Mouse (Mus musculus): ENCODE measurements around the gene Grin1. TPM values are rescaled to one million over a fixed set of nuclear protein-coding genes. Genes with fewer than 3 reads are reported as not detected.
A peak's percentile ranks its signal among the peaks of the same experiment; 100 is the strongest.

Grin1 gene
- polyA plus RNA-seq, 1 experiment from 2014 or later, result 0.25 TPM

- 87% methylated on average over 4 of the region's 4 CpGs for WGBS
Measured at GRCm38 (mm10) chr2:25244144-25244543, 74.8 kb downstream of the Grin1 start.

DNA sequence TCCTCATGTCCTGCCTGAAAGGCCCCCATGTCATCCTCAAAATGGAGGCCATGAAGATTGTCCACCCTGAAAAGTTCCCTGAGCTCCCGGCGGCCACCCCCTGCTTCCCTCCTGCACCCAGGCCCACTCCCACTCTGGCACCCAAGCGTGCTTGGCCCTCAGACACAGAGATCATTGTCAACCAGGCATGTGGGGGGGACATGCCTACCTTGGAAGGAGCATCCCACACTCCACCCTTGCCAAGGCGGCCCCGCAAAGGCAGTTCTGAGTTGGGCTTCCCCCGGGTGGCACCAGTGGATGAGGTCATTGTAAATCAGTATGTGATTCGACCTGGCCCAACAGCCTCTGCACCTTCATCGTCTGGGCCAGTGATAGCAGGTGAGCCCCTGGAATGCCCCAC, 75.6 kb downstream of the Grin1 start:
- H3K9ac ChIP-seq, result no peak overlapping the region
- peaks cover 7% of the 10 kb centered on the region; the same call in 1 of the 2 replicates for H3K36me3 ChIP-seq
- H3K4me3 ChIP-seq, result no peak overlapping the region
- H3K4me2 ChIP-seq, result no peak overlapping the region
- H3K27me3 ChIP-seq, result peaks cover 38% of the 10 kb centered on the region
- H3K9me3 ChIP-seq (replicated peaks), result no peaks in the 10 kb centered on the region
- peaks cover 26% of the 10 kb centered on the region for H3K4me1 ChIP-seq (replicated peaks)
- WGBS, result 69% methylated on average over 8 of the region's 8 CpGs
- ATAC-seq (replicated peaks; ENCODE audit: insufficient number of reproducible peaks, insufficient read depth, low FRiP score, low read depth), result no peak
- H3K27ac ChIP-seq, result no peak overlapping the region

More at GRCm38 (mm10) chr2:25244144-25244543, 74.8 kb downstream of the Grin1 start:
- Histone ChIP-seq H3K36me3 (peaks cover 11% of the 10 kb centered on the region; the same call in 1 of the 2 replicates), H3K4me3 (no peak overlapping the region), H3K27ac (no peak overlapping the region), H3K9me3 (replicated peaks) (no peaks in the 10 kb centered on the region), H3K4me2 (no peak overlapping the region), H3K4me1 (replicated peaks) (peaks cover 26% of the 10 kb centered on the region), H3K9ac (no peak overlapping the region), H3K27me3 (peaks cover 36% of the 10 kb centered on the region)
- no peak for ATAC-seq (replicated peaks; ENCODE audit: insufficient number of reproducible peaks, insufficient read depth, low FRiP score, low read depth)

GRCm38 (mm10) chr2:25242101-25242506, 76.9 kb downstream of the Grin1 start, which contains the start of the genes Rnf208 and Cysrt1:
Rnf208 (plus strand) TSS chr2:25242255.
Cysrt1 (minus strand) TSS chr2:25242452.
- under 1% methylated on average over 51 of the region's 59 CpGs for WGBS
- Histone ChIP-seq H3K4me3 (peak within 1 kb of the TSS; percentile 57), H3K4me1 (replicated peaks) (peaks cover 26% of the 10 kb centered on the region), H3K9ac (peak within 1 kb of the TSS; percentile 57), H3K4me2 (peak within 1 kb of the TSS; percentile 94), H3K27ac (no peak within 1 kb of the TSS), H3K9me3 (replicated peaks) (no peaks in the 10 kb centered on the region), H3K27me3 (peaks cover 42% of the 10 kb centered on the region), H3K36me3 (no peaks in the 10 kb centered on the region)
- no peak for ATAC-seq (replicated peaks; ENCODE audit: insufficient number of reproducible peaks, insufficient read depth, low FRiP score, low read depth)

- peak overlapping the region; percentile 57 for H3K4me3 ChIP-seq
Measured at GRCm38 (mm10) chr2:25241438-25241775, 77.6 kb downstream of the Grin1 start.

More at GRCm38 (mm10) chr2:25241438-25241775, 77.6 kb downstream of the Grin1 start:
- H3K36me3 ChIP-seq, result no peaks in the 10 kb centered on the region
- 20% methylated on average over 6 of the region's 6 CpGs for WGBS
- H3K4me2 ChIP-seq, result peak overlapping the region; percentile 94
- H3K27me3 ChIP-seq, result peaks cover 44% of the 10 kb centered on the region
- no peak for ATAC-seq (replicated peaks; ENCODE audit: insufficient number of reproducible peaks, insufficient read depth, low FRiP score, low read depth)
- H3K27ac ChIP-seq, result no peak overlapping the region
- no peak overlapping the region for H3K9ac ChIP-seq
- H3K4me1 ChIP-seq (replicated peaks), result peaks cover 26% of the 10 kb centered on the region
- no peaks in the 10 kb centered on the region for H3K9me3 ChIP-seq (replicated peaks)

Other genes with a start within 250 kb of the Grin1 start
- not detected in 2 replicates for gene Entpd8, start 238.9 kb downstream of the Grin1 start, polyA plus RNA-seq (2015; fragmentation: Nextera tagmentation; extraction: Ambion mirVana)
- 0.15 and 0.16 TPM in 2 replicates for gene Noxa1, start 224.0 kb downstream of the Grin1 start, polyA plus RNA-seq (2015; fragmentation: Nextera tagmentation; extraction: Ambion mirVana)
- gene Nrarp, start 138.4 kb downstream of the Grin1 start, polyA plus RNA-seq (2015; fragmentation: Nextera tagmentation; extraction: Ambion mirVana), result 17.3 and 19.0 TPM in 2 replicates
- gene Tor4a, start 122.3 kb downstream of the Grin1 start, polyA plus RNA-seq (2015; fragmentation: Nextera tagmentation; extraction: Ambion mirVana), result 5.8 and 10.3 TPM in 2 replicates
- gene Nelfb, start 107.7 kb downstream of the Grin1 start, polyA plus RNA-seq (2015; fragmentation: Nextera tagmentation; extraction: Ambion mirVana), result 62.7 and 79.5 TPM in 2 replicates
- not detected in 2 replicates for gene Stpg3, start 104.5 kb downstream of the Grin1 start, polyA plus RNA-seq (2015; fragmentation: Nextera tagmentation; extraction: Ambion mirVana)
- 0.57 and 0.65 TPM in 2 replicates for gene Fam166a, start 100.4 kb downstream of the Grin1 start, polyA plus RNA-seq (2015; fragmentation: Nextera tagmentation; extraction: Ambion mirVana)
- 358 and 463 TPM in 2 replicates for gene Tubb4b, start 94.5 kb downstream of the Grin1 start, polyA plus RNA-seq (2015; fragmentation: Nextera tagmentation; extraction: Ambion mirVana)
- not detected in 2 replicates for gene Slc34a3, start 84.8 kb downstream of the Grin1 start, polyA plus RNA-seq (2015; fragmentation: Nextera tagmentation; extraction: Ambion mirVana)
- not detected in 2 replicates for gene Rnf224, start 82.4 kb downstream of the Grin1 start, polyA plus RNA-seq (2015; fragmentation: Nextera tagmentation; extraction: Ambion mirVana)
- gene Rnf208, start 76.9 kb downstream of the Grin1 start, polyA plus RNA-seq (2015; fragmentation: Nextera tagmentation; extraction: Ambion mirVana), result 4.3 and 6.0 TPM in 2 replicates
- 0.30 TPM in 2 replicates for gene Cysrt1, start 76.7 kb downstream of the Grin1 start, polyA plus RNA-seq (2015; fragmentation: Nextera tagmentation; extraction: Ambion mirVana)
- 2.3 and 3.3 TPM in 2 replicates for gene AL732309.1, start 72.3 kb downstream of the Grin1 start, polyA plus RNA-seq (2015; fragmentation: Nextera tagmentation; extraction: Ambion mirVana)
- 17.6 and 18.2 TPM in 2 replicates for gene Tmem203, start 63.7 kb downstream of the Grin1 start, polyA plus RNA-seq (2015; fragmentation: Nextera tagmentation; extraction: Ambion mirVana)
- gene Tprn, start 56.6 kb downstream of the Grin1 start, polyA plus RNA-seq (2015; fragmentation: Nextera tagmentation; extraction: Ambion mirVana), result 3.6 and 5.2 TPM in 2 replicates
- gene Ssna1, start 46.7 kb downstream of the Grin1 start, polyA plus RNA-seq (2015; fragmentation: Nextera tagmentation; extraction: Ambion mirVana), result 137 and 152 TPM in 2 replicates
- gene Anapc2, start 46.7 kb downstream of the Grin1 start, polyA plus RNA-seq (2015; fragmentation: Nextera tagmentation; extraction: Ambion mirVana), result 67.5 and 92.0 TPM in 2 replicates
- gene Tmem210, start 31.0 kb downstream of the Grin1 start, polyA plus RNA-seq (2015; fragmentation: Nextera tagmentation; extraction: Ambion mirVana), result not detected in 2 replicates
- gene Lrrc26, start 29.3 kb downstream of the Grin1 start, polyA plus RNA-seq (2015; fragmentation: Nextera tagmentation; extraction: Ambion mirVana), result 0.28 and 0.89 TPM in 2 replicates
- 30.2 and 31.1 TPM in 2 replicates for gene Man1b1, start 13.2 kb upstream of the Grin1 start, polyA plus RNA-seq (2015; fragmentation: Nextera tagmentation; extraction: Ambion mirVana)
- gene Dpp7, start 37.2 kb upstream of the Grin1 start, polyA plus RNA-seq (2015; fragmentation: Nextera tagmentation; extraction: Ambion mirVana), result 9.5 and 12.5 TPM in 2 replicates
- gene Uap1l1, start 46.5 kb upstream of the Grin1 start, polyA plus RNA-seq (2015; fragmentation: Nextera tagmentation; extraction: Ambion mirVana), result 13.9 and 16.0 TPM in 2 replicates
- gene Sapcd2, start 53.1 kb upstream of the Grin1 start, polyA plus RNA-seq (2015; fragmentation: Nextera tagmentation; extraction: Ambion mirVana), result 15.4 and 25.5 TPM in 2 replicates
- 1.8 and 4.6 TPM in 2 replicates for gene Entpd2, start 76.7 kb upstream of the Grin1 start, polyA plus RNA-seq (2015; fragmentation: Nextera tagmentation; extraction: Ambion mirVana)
- 28.8 and 41.6 TPM in 2 replicates for gene Npdc1, start 80.2 kb upstream of the Grin1 start, polyA plus RNA-seq (2015; fragmentation: Nextera tagmentation; extraction: Ambion mirVana)
- gene Fut7, start 104.1 kb upstream of the Grin1 start, polyA plus RNA-seq (2015; fragmentation: Nextera tagmentation; extraction: Ambion mirVana), result 0.08 and 0.15 TPM in 2 replicates
- gene Abca2, start 109.5 kb upstream of the Grin1 start, polyA plus RNA-seq (2015; fragmentation: Nextera tagmentation; extraction: Ambion mirVana), result 3.5 and 5.6 TPM in 2 replicates
- 6.1 and 9.6 TPM in 2 replicates for gene Clic3, start 137.7 kb upstream of the Grin1 start, polyA plus RNA-seq (2015; fragmentation: Nextera tagmentation; extraction: Ambion mirVana)
- gene Paxx, start 141.9 kb upstream of the Grin1 start, polyA plus RNA-seq (2015; fragmentation: Nextera tagmentation; extraction: Ambion mirVana), result 31.1 and 38.0 TPM in 2 replicates
- 107 and 134 TPM in 2 replicates for gene Ptgds, start 150.9 kb upstream of the Grin1 start, polyA plus RNA-seq (2015; fragmentation: Nextera tagmentation; extraction: Ambion mirVana)
- not detected in 2 replicates for gene Lcn12, start 174.7 kb upstream of the Grin1 start, polyA plus RNA-seq (2015; fragmentation: Nextera tagmentation; extraction: Ambion mirVana)
- gene Fbxw5, start 181.6 kb upstream of the Grin1 start, polyA plus RNA-seq (2015; fragmentation: Nextera tagmentation; extraction: Ambion mirVana), result 72.6 and 94.1 TPM in 2 replicates
- 3.5 and 5.0 TPM in 2 replicates for gene C8g, start 182.5 kb upstream of the Grin1 start, polyA plus RNA-seq (2015; fragmentation: Nextera tagmentation; extraction: Ambion mirVana)
- gene Traf2, start 227.8 kb upstream of the Grin1 start, polyA plus RNA-seq (2015; fragmentation: Nextera tagmentation; extraction: Ambion mirVana), result 18.4 and 25.2 TPM in 2 replicates
- gene Edf1, start 238.7 kb upstream of the Grin1 start, polyA plus RNA-seq (2015; fragmentation: Nextera tagmentation; extraction: Ambion mirVana), result 276 and 289 TPM in 2 replicates

All from heart, embryonic 15.5 days (tissue).